Mouse (Mus musculus) heart, postnatal 14 days (tissue): ENCODE data around the gene Gm21800. TPM values are rescaled to one million over a fixed set of nuclear protein-coding genes. Genes with fewer than 3 reads are reported as not detected.
"Not testable (repeated sequence)": the region's sequence is repeated elsewhere in the genome, so short reads cannot be mapped to it uniquely, and the experiment has no call there.

Source experiments
- DNase-seq, 2 experiments: peaks; one replicate each; pipeline ENCODE4 v3.0.0; 2021 to 2022
- intact Hi-C: fragments of 180-260 bp; cut with DNase I; formaldehyde crosslinking; loops from one replicate; pipeline ENCODE4 v1.15.1; 2025
- long read RNA-seq, 2 experiments: library from polyadenylated mRNA; stranded (forward); transcript quantifications; one replicate each; pipeline ENCODE4 v2.0.0; 2021
- total RNA-seq, 2 experiments: library from RNA; stranded (reverse); gene quantifications; 2 replicates each; pipeline ENCODE4 v1.2.3; 2021

The Gm21800 gene
- not detected for total RNA-seq
- long read RNA-seq, experiment 1: 0 reads
- long read RNA-seq, experiment 2: 0 reads

- DNase-seq, intact Hi-C loops: not testable (repeated sequence)
Measured at GRCm38 (mm10) chrY:41406198-41406597, at the start of gene Gm21800. Gm21800 (plus strand) TSS chrY:41406498.
